Mouse (Mus musculus) megakaryocyte, embryonic 14.5 days (primary cell): ENCODE results near the gene Slc35b2. TPM values are rescaled to one million over a fixed set of nuclear protein-coding genes. Genes with fewer than 3 reads are reported as not detected.

Source experiments
- H3K27me3 ChIP-seq: replicated peaks from 2 replicates; pipeline ENCODE3; 2012; ENCODE audit warnings: inconsistent platforms
- H3K36me3 ChIP-seq: replicated peaks from 2 replicates; pipeline ENCODE3; 2012; ENCODE audit warnings: low read length, inconsistent platforms, mixed read lengths
- H3K4me1 ChIP-seq: 2 replicates; pipeline ENCODE4 v1.6.1; 2012; ENCODE audit warnings: inconsistent platforms
- H3K4me3 ChIP-seq: replicated peaks from 2 replicates; pipeline ENCODE3; 2012; ENCODE audit warnings: moderate library complexity, mild to moderate bottlenecking, inconsistent platforms
- H3K9me3 ChIP-seq: 2 replicates; pipeline ENCODE4 v1.6.1; 2012; ENCODE audit warnings: inconsistent platforms
- FLI1 ChIP-seq: IDR thresholded peaks from 2 replicates; pipeline ENCODE4 v1.6.1; 2012; ENCODE audit warnings: low read length, inconsistent platforms, mixed read lengths
- GATA1 ChIP-seq: IDR thresholded peaks from 3 replicates; pipeline ENCODE4 v1.6.1; 2012; ENCODE audit warnings: mixed read lengths, low read length, inconsistent platforms, borderline replicate concordance
- polyA plus RNA-seq: library from polyadenylated mRNA; stranded (reverse); fragments of >175 nt; gene quantifications from 2 replicates; pipeline ENCODE4 v1.2.3, GENCODE M21; 2012; ENCODE audit warnings: low replicate concordance; ENCODE audit not compliant: insufficient read depth

The Slc35b2 gene
- polyA plus RNA-seq, 1 experiment, result 30.6 TPM

- peaks cover 93% of the 10 kb centered on the region for H3K27me3 ChIP-seq
- no peaks in the 10 kb centered on the region for H3K36me3 ChIP-seq
- no peak for TF ChIP-seq FLI1
- TF ChIP-seq GATA1, result no peak
- no peak overlapping the region for H3K4me3 ChIP-seq
- H3K9me3 ChIP-seq, result no peaks in the 10 kb centered on the region
- H3K4me1 ChIP-seq, result peaks cover 65% of the 10 kb centered on the region
Measured at GRCm38 (mm10) chr17:45596631-45597396, 33.1 kb downstream of the Slc35b2 start.

- H3K4me3 ChIP-seq, result no peak overlapping the region
- H3K36me3 ChIP-seq, result no peaks in the 10 kb centered on the region
- H3K9me3 ChIP-seq, result no peaks in the 10 kb centered on the region
- TF ChIP-seq FLI1, result no peak
- TF ChIP-seq GATA1, result no peak
- H3K4me1 ChIP-seq, result peaks cover 55% of the 10 kb centered on the region
- peaks cover 91% of the 10 kb centered on the region for H3K27me3 ChIP-seq
Measured at GRCm38 (mm10) chr17:45597787-45598186, 34.1 kb downstream of the Slc35b2 start.

GRCm38 (mm10) chr17:45598376-45598775, 34.7 kb downstream of the Slc35b2 start:
- Histone ChIP-seq H3K4me3 (no peak overlapping the region), H3K4me1 (peaks cover 49% of the 10 kb centered on the region), H3K27me3 (peaks cover 89% of the 10 kb centered on the region), H3K36me3 (no peaks in the 10 kb centered on the region), H3K9me3 (no peaks in the 10 kb centered on the region)
- TF ChIP-seq FLI1 (no peak), GATA1 (no peak)

GRCm38 (mm10) chr17:45598891-45599290, 35.2 kb downstream of the Slc35b2 start:
- Histone ChIP-seq H3K36me3 (no peaks in the 10 kb centered on the region), H3K27me3 (peaks cover 89% of the 10 kb centered on the region), H3K4me3 (no peak overlapping the region), H3K4me1 (peaks cover 44% of the 10 kb centered on the region), H3K9me3 (no peaks in the 10 kb centered on the region)
- TF ChIP-seq GATA1 (no peak), FLI1 (no peak)

GRCm38 (mm10) chr17:45599446-45600242, 36.0 kb downstream of the Slc35b2 start, which contains the start of gene Slc29a1:
Gene Slc29a1 (minus strand): TSS chr17:45599606.
- no peak for TF ChIP-seq FLI1
- TF ChIP-seq GATA1, result no peak
- Histone ChIP-seq H3K4me3 (no peak within 1 kb of the TSS), H3K4me1 (peaks cover 37% of the 10 kb centered on the region)

GRCm38 (mm10) chr17:45600267-45600666, 36.6 kb downstream of the Slc35b2 start:
- H3K27me3 ChIP-seq, result peaks cover 77% of the 10 kb centered on the region
- no peaks in the 10 kb centered on the region for H3K9me3 ChIP-seq
- no peak overlapping the region for H3K4me3 ChIP-seq
- H3K36me3 ChIP-seq, result no peaks in the 10 kb centered on the region
- TF ChIP-seq FLI1, result no peak
- TF ChIP-seq GATA1, result no peak
- peaks cover 31% of the 10 kb centered on the region for H3K4me1 ChIP-seq

More at GRCm38 (mm10) chr17:45599446-45600242, 36.0 kb downstream of the Slc35b2 start, which contains the start of gene Slc29a1:
- Histone ChIP-seq H3K27me3 (peaks cover 84% of the 10 kb centered on the region), H3K36me3 (no peaks in the 10 kb centered on the region), H3K9me3 (no peaks in the 10 kb centered on the region)

GRCm38 (mm10) chr17:45601325-45601724, 37.7 kb downstream of the Slc35b2 start:
- TF ChIP-seq FLI1, result no peak
- no peak for TF ChIP-seq GATA1
- no peaks in the 10 kb centered on the region for H3K36me3 ChIP-seq
- peaks cover 68% of the 10 kb centered on the region for H3K27me3 ChIP-seq
- H3K4me3 ChIP-seq, result no peak overlapping the region
- no peaks in the 10 kb centered on the region for H3K9me3 ChIP-seq
- H3K4me1 ChIP-seq, result peaks cover 21% of the 10 kb centered on the region

GRCm38 (mm10) chr17:45601877-45602304, 38.2 kb downstream of the Slc35b2 start, which contains the start of gene Mymx:
Gene Mymx (minus strand): TSS chr17:45602102.
- peaks cover 15% of the 10 kb centered on the region for H3K4me1 ChIP-seq
- H3K4me3 ChIP-seq, result no peak within 1 kb of the TSS
- no peak for TF ChIP-seq FLI1
- TF ChIP-seq GATA1, result no peak
- peaks cover under 1% of the 10 kb centered on the region; the same call in 1 of the 2 replicates for H3K9me3 ChIP-seq
- H3K27me3 ChIP-seq, result peaks cover 67% of the 10 kb centered on the region
- H3K36me3 ChIP-seq, result no peaks in the 10 kb centered on the region

GRCm38 (mm10) chr17:45602984-45603383, 39.3 kb downstream of the Slc35b2 start:
- TF ChIP-seq FLI1, result no peak
- Histone ChIP-seq H3K4me3 (no peak overlapping the region), H3K36me3 (no peaks in the 10 kb centered on the region), H3K27me3 (peaks cover 68% of the 10 kb centered on the region), H3K9me3 (peaks cover 8% of the 10 kb centered on the region), H3K4me1 (peaks cover 10% of the 10 kb centered on the region)
